ENCODE assay signal across 35 mouse cellular contexts in genomic region chr14:105057934-105058333, GRCm38 (mm10).
"Had no signal": no experiment of that assay in that cellular context is flagged by ENCODE, and none has a peak within 500 bp of the region (broad histone marks: within the 10 kb centered on the region; RNA-seq: fewer than 3 reads in every experiment).

No protein-coding gene starts in this region.

- H3K27me3 ChIP-seq: heart, embryonic 12.5 days; heart, embryonic 13.5 days; heart, embryonic 15.5 days; hindbrain, embryonic 12.5 days; hindbrain, embryonic 13.5 days; hindbrain, embryonic 15.5 days; intestine, embryonic 15.5 days; kidney, embryonic 15.5 days had no signal

- H3K4me3 ChIP-seq: heart, embryonic 12.5 days; heart, embryonic 13.5 days; heart, embryonic 15.5 days; hindbrain, embryonic 10.5 days; hindbrain, embryonic 12.5 days; hindbrain, embryonic 13.5 days; hindbrain, embryonic 15.5 days; intestine, embryonic 15.5 days; kidney, embryonic 15.5 days; layer of hippocampus, adult 2 months; left cerebral cortex, adult 2 months had no signal

- DNase-seq: heart, postnatal 10 days; heart, postnatal 14 days; heart, postnatal 36 days; heart, postnatal 4 days; kidney, adult 11 months; kidney, adult 18-20 months; kidney, adult 2 months; kidney, adult 8-10 months; kidney, adult 9 months; kidney, postnatal 10 days; kidney, postnatal 14 days; kidney, postnatal 25 days; kidney, postnatal 36 days; kidney, postnatal 4 days; layer of hippocampus, adult 9-11 months; layer of hippocampus, postnatal 36 days had no signal

- H3K4me1 ChIP-seq: heart, embryonic 12.5 days; heart, embryonic 13.5 days; heart, embryonic 15.5 days; hindbrain, embryonic 10.5 days; hindbrain, embryonic 12.5 days; hindbrain, embryonic 13.5 days; hindbrain, embryonic 15.5 days; intestine, embryonic 15.5 days; kidney, embryonic 15.5 days had no signal

- H3K36me3 ChIP-seq: heart, embryonic 12.5 days; heart, embryonic 13.5 days; heart, embryonic 15.5 days; hindbrain, embryonic 10.5 days; hindbrain, embryonic 12.5 days; hindbrain, embryonic 13.5 days; hindbrain, embryonic 15.5 days; intestine, embryonic 15.5 days; kidney, embryonic 15.5 days had no signal

- H3K4me2 ChIP-seq: heart, embryonic 11.5 days; heart, embryonic 12.5 days; heart, embryonic 13.5 days; heart, embryonic 15.5 days; hindbrain, embryonic 12.5 days; hindbrain, embryonic 13.5 days; hindbrain, embryonic 14.5 days; hindbrain, embryonic 15.5 days; intestine, embryonic 15.5 days; kidney, embryonic 15.5 days had no signal

- ATAC-seq: hindbrain, embryonic 16.5 days; hindbrain, postnatal 0 days; inflammation-experienced regulatory T-cells, adult 6 months; intestine, embryonic 15.5 days; intestine, embryonic 16.5 days; intestine, postnatal 0 days had no signal

- H3K27ac ChIP-seq: heart, embryonic 13.5 days; heart, embryonic 15.5 days; hindbrain, embryonic 10.5 days; hindbrain, embryonic 12.5 days; hindbrain, embryonic 13.5 days; hindbrain, embryonic 14.5 days; hindbrain, embryonic 15.5 days; hindbrain, postnatal 0 days; intestine, embryonic 15.5 days; kidney, embryonic 15.5 days; kidney, postnatal 0 days; layer of hippocampus, adult 2 months; left cerebral cortex, adult 2 months had no signal

- H3K9me3 ChIP-seq: heart, embryonic 12.5 days; heart, embryonic 13.5 days; heart, embryonic 15.5 days; hindbrain, embryonic 10.5 days; hindbrain, embryonic 12.5 days; hindbrain, embryonic 13.5 days; hindbrain, embryonic 15.5 days; intestine, embryonic 15.5 days; kidney, embryonic 15.5 days had no signal

- H3K9ac ChIP-seq: heart, embryonic 12.5 days; heart, embryonic 13.5 days; heart, embryonic 15.5 days; hindbrain, embryonic 12.5 days; hindbrain, embryonic 13.5 days; hindbrain, embryonic 14.5 days; hindbrain, embryonic 15.5 days; intestine, embryonic 15.5 days; kidney, embryonic 15.5 days had no signal
